Mouse (Mus musculus): ENCODE results near the gene 4933406M09Rik. TPM values are rescaled to one million over a fixed set of nuclear protein-coding genes. Genes with fewer than 3 reads are reported as not detected.

The 4933406M09Rik gene
- total RNA-seq, 2 experiments from 2014 or later = not detected

DNA sequence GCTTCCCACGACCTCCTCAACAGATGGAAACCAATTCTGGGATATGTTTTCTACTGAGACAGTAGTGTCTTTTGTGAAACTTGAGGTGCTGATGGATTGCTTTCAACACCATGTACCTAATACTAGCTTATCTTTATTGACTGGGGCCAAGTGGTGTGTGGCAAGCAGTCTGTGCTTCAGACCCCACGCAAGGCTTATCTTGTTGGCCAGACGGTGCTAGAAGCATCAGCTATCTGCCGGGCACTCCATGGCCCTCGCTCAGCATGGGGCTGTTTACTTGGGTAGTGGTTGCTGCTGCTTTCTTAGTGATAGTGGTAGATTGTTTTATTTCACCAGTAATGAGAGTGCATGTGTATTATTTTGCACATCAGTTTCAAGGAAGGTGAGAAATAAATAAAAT, 40.5 kb downstream of the 4933406M09Rik start:
- DNase-seq (ENCODE audit: low spot score in 2 of 2) = no peak

DNA sequence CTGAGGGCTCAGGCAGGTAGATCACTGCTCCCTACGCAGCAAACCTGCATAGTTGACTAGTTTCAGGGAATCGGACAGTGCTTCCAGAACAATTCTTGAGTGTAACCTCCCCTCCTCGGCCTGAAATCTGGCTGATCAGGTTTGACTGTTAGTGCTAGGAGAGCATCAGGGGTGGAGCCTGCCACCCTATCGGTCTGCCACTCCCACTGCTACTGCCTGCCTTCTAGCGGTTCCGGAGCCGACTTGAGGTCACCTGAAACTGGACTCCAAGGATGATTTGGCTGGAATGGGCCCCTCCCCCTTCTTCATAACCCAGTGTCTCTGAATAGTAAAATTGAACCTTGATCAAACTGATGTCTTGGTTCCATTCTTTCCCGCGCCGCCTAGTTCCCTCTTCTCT, 47.3 kb downstream of the 4933406M09Rik start:
- DNase-seq (ENCODE audit: low spot score in 2 of 2) = no peak

DNA sequence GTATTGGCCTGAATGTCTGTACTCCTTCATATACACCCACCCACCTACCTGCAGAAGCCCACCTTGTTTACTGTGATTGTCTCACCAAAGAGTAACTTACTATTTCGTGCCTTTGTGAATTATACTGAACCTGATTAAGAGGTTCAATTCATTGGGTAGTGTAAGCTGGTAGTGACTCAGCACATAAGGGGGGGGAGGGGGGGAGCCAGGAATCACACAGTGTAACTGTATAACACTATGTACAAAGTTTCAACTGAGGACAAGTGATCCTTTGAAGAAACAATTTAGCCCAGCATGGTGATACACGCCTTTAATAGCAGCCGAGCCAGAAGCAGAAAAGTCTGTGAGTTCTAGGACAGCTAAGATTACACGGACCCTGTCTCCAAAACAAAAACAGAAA, 47.7 kb downstream of the 4933406M09Rik start:
- DNase-seq (ENCODE audit: low spot score in 2 of 2) = no peak

- DNase-seq (ENCODE audit: low spot score in 2 of 2) = no peak
Observed at GRCm38 (mm10) chr1:134435414-134435813, 49.7 kb downstream of the 4933406M09Rik start.

DNA sequence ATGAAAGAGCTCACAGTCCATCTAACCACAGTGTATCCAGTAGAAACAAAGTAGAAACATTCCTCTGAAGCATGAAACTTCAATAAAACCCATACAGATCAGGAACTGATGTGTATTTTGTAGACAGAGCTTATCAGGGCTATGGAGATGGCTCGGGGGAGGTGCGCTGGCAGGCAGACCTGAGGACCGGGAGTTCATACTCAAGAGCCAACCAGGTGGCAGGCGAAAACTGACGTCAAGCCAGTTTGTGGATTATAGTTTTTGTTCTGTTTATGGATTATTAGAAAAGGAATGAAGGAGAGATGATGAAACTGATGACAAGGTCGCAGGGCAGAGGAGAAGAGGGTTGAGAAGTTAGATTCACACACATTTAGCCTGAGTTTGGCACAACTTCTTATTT, 54.7 kb downstream of the 4933406M09Rik start:
- DNase-seq (ENCODE audit: low spot score in 2 of 2) = no peak

Other genes starting within 250 kb of the 4933406M09Rik start
- gene Chil1, start 203.8 kb upstream of the 4933406M09Rik start, total RNA-seq (2021) = 1 to 10 TPM; 5.4 to 6.5 TPM
- not detected for gene Mybph, start 192.5 kb upstream of the 4933406M09Rik start, total RNA-seq (2021)
- gene Adora1, start 150.5 kb upstream of the 4933406M09Rik start, total RNA-seq (2021) = 100 to 1,000 TPM; 162 to 169 TPM
- gene Myog, start 96.0 kb upstream of the 4933406M09Rik start, total RNA-seq (2021) = not detected
- 10 to 100 TPM; 84.9 to 97.0 TPM for gene Ppfia4, start 53.0 kb upstream of the 4933406M09Rik start, total RNA-seq (2021)
- 100 to 1,000 TPM in 1 of 2 experiments, 10 to 100 TPM in 1; 96.2 to 104 TPM for gene Tmem183a, start 24.0 kb upstream of the 4933406M09Rik start, total RNA-seq (2021)
- gene Cyb5r1, start 19.6 kb downstream of the 4933406M09Rik start, total RNA-seq (2021) = 10 to 100 TPM; 23.6 to 30.5 TPM
- 10 to 100 TPM; 60.6 to 63.8 TPM for gene Adipor1, start 29.4 kb downstream of the 4933406M09Rik start, total RNA-seq (2021)
- 10 to 100 TPM; 37.7 to 39.5 TPM for gene Klhl12, start 69.6 kb downstream of the 4933406M09Rik start, total RNA-seq (2021)
- gene Rabif, start 108.7 kb downstream of the 4933406M09Rik start, total RNA-seq (2021) = 10 to 100 TPM; 28.9 to 33.9 TPM
- not detected for gene Mgat4e, start 163.7 kb downstream of the 4933406M09Rik start, total RNA-seq (2021)
- 10 to 100 TPM; 74.6 to 75.4 TPM for gene Kdm5b, start 174.2 kb downstream of the 4933406M09Rik start, total RNA-seq (2021)

Data from layer of hippocampus, postnatal 10 days (tissue).